Mouse (Mus musculus): ENCODE measurements at regions not wholly inside any gene's neighbourhood (a gene's known extent, or its start where the extent isn't known, plus 50 kb on each side); places are given as distances from the start of the nearest gene placed in this dataset.

DNA sequence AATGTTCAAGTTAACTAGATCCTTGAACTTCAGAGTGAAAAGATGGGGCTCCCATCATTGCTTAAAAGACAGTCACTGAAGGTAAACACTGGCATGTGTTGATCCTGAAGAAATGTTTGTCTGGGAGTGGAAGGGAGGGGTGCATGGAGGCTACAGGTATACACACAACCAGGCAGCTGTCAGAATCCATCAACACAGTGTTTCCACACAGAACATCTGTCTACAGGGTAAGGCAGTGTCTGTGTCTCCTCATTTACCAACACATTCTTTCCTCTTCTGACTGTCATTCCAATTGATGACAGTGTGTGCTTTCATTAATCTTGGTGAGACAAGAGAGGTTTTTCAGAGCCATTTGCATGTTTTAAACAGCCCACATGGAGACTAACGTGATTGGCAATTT is 91.8 kb upstream of the Synpr start:
- Histone ChIP-seq H3K9ac (ENCODE audit: low read depth, poor library complexity, severe bottlenecking) (no peak overlapping the region), H3K27ac (ENCODE audit: insufficient read depth, low read length) (no peak overlapping the region), H3K36me3 (ENCODE audit: control insufficient read depth, insufficient read depth, low read length, poor library complexity, severe bottlenecking) (no peaks in the 10 kb centered on the region), H3K27me3 (ENCODE audit: control insufficient read depth, insufficient read depth, low read length, poor library complexity, severe bottlenecking) (no peaks in the 10 kb centered on the region), H3K9me3 (replicated peaks; ENCODE audit: control insufficient read depth, insufficient read depth, low read length, poor library complexity, severe bottlenecking) (peaks cover 6% of the 10 kb centered on the region), H3K4me3 (ENCODE audit: low read depth, low read length) (no peak overlapping the region), H3K4me1 (ENCODE audit: control insufficient read depth, insufficient read depth, low read length) (no peaks in the 10 kb centered on the region)
- no peak for TF ChIP-seq POLR2A (IDR thresholded peaks at IDR 0.05; ENCODE audit: insufficient read depth, low read length)
- no peak for TF ChIP-seq EP300 (IDR thresholded peaks at IDR 0.05; ENCODE audit: insufficient read depth, low read depth, low read length)
- TF ChIP-seq CTCF (IDR thresholded peaks at IDR 0.05; ENCODE audit: low read depth, low read length) = no peak

GRCm38 (mm10) chr14:13197330-13197892 is 87.2 kb upstream of the Synpr start:
- Histone ChIP-seq H3K4me3 (ENCODE audit: low read depth, low read length) (no peak overlapping the region), H3K4me1 (ENCODE audit: control insufficient read depth, insufficient read depth, low read length) (no peaks in the 10 kb centered on the region), H3K27ac (ENCODE audit: insufficient read depth, low read length) (no peak overlapping the region), H3K36me3 (ENCODE audit: control insufficient read depth, insufficient read depth, low read length, poor library complexity, severe bottlenecking) (no peaks in the 10 kb centered on the region), H3K9ac (ENCODE audit: low read depth, poor library complexity, severe bottlenecking) (no peak overlapping the region), H3K9me3 (replicated peaks; ENCODE audit: control insufficient read depth, insufficient read depth, low read length, poor library complexity, severe bottlenecking) (no peaks in the 10 kb centered on the region), H3K27me3 (ENCODE audit: control insufficient read depth, insufficient read depth, low read length, poor library complexity, severe bottlenecking) (no peaks in the 10 kb centered on the region)
- TF ChIP-seq CTCF (IDR thresholded peaks at IDR 0.05; ENCODE audit: low read depth, low read length) = no peak
- no peak for TF ChIP-seq POLR2A (IDR thresholded peaks at IDR 0.05; ENCODE audit: insufficient read depth, low read length)
- no peak for TF ChIP-seq EP300 (IDR thresholded peaks at IDR 0.05; ENCODE audit: insufficient read depth, low read depth, low read length)

GRCm38 (mm10) chr14:13198491-13198890 is 86.1 kb upstream of the Synpr start:
- H3K4me3 ChIP-seq (ENCODE audit: low read depth, low read length) = no peak overlapping the region
- no peak overlapping the region for H3K9ac ChIP-seq (ENCODE audit: low read depth, poor library complexity, severe bottlenecking)
- H3K9me3 ChIP-seq (replicated peaks; ENCODE audit: control insufficient read depth, insufficient read depth, low read length, poor library complexity, severe bottlenecking) = no peaks in the 10 kb centered on the region
- no peaks in the 10 kb centered on the region for H3K36me3 ChIP-seq (ENCODE audit: control insufficient read depth, insufficient read depth, low read length, poor library complexity, severe bottlenecking)
- no peaks in the 10 kb centered on the region for H3K4me1 ChIP-seq (ENCODE audit: control insufficient read depth, insufficient read depth, low read length)
- H3K27ac ChIP-seq (ENCODE audit: insufficient read depth, low read length) = no peak overlapping the region
- no peak for TF ChIP-seq POLR2A (IDR thresholded peaks at IDR 0.05; ENCODE audit: insufficient read depth, low read length)
- no peak for TF ChIP-seq CTCF (IDR thresholded peaks at IDR 0.05; ENCODE audit: low read depth, low read length)
- TF ChIP-seq EP300 (IDR thresholded peaks at IDR 0.05; ENCODE audit: insufficient read depth, low read depth, low read length) = no peak
- no peaks in the 10 kb centered on the region for H3K27me3 ChIP-seq (ENCODE audit: control insufficient read depth, insufficient read depth, low read length, poor library complexity, severe bottlenecking)

DNA sequence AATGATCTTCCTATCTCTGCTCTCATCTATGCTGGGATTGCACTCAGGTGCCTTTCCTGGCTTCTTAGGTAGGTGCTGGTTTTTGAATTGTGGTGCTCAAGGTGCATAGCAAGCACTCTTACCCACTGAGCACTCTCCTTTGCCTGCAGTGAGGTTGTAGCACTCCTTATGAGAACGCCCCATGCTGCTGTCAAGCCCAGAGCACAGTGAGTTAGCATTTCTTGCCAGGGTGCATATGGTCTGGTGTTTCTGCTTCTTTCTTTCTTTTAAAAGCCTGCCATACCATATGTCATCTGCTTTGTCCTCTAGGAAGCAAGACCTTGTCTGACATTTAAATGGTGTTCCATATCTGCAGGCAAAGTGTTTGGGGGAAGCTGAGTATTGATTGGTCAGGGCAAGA is 71.9 kb upstream of the Synpr start:
- TF ChIP-seq POLR2A (IDR thresholded peaks at IDR 0.05; ENCODE audit: insufficient read depth, low read length) (no peak), CTCF (IDR thresholded peaks at IDR 0.05; ENCODE audit: low read depth, low read length) (no peak), EP300 (IDR thresholded peaks at IDR 0.05; ENCODE audit: insufficient read depth, low read depth, low read length) (no peak)
- Histone ChIP-seq H3K27me3 (ENCODE audit: control insufficient read depth, insufficient read depth, low read length, poor library complexity, severe bottlenecking) (no peaks in the 10 kb centered on the region), H3K9me3 (replicated peaks; ENCODE audit: control insufficient read depth, insufficient read depth, low read length, poor library complexity, severe bottlenecking) (no peaks in the 10 kb centered on the region)

More for the DNA sequence above, 71.9 kb upstream of the Synpr start:
- H3K27ac ChIP-seq (ENCODE audit: insufficient read depth, low read length) = no peak overlapping the region
- H3K4me3 ChIP-seq (ENCODE audit: low read depth, low read length) = no peak overlapping the region
- H3K36me3 ChIP-seq (ENCODE audit: control insufficient read depth, insufficient read depth, low read length, poor library complexity, severe bottlenecking) = no peaks in the 10 kb centered on the region
- no peaks in the 10 kb centered on the region for H3K4me1 ChIP-seq (ENCODE audit: control insufficient read depth, insufficient read depth, low read length)
- H3K9ac ChIP-seq (ENCODE audit: low read depth, poor library complexity, severe bottlenecking) = no peak overlapping the region
